Mouse (Mus musculus) kidney, adult 2 months (tissue): ENCODE measurements at regions not wholly inside any gene's neighbourhood (a gene's known extent, or its start where the extent isn't known, plus 50 kb on each side); places are given as distances from the start of the nearest gene placed in this dataset.

Experiments
- CTCF ChIP-seq: fragments of 200-500 bp; conservative IDR thresholded peaks from 2 replicates; pipeline ENCODE4 v1.5.1; 2011; ENCODE audit warnings: low read depth, mild to moderate bottlenecking, control low read depth, low read length, moderate library complexity, mixed read lengths; ENCODE audit not compliant: insufficient read depth, insufficient read length
- POLR2A ChIP-seq: fragments of 200-500 bp; IDR thresholded peaks from one replicate; pipeline ENCODE4 v1.6.1; 2011; ENCODE audit warnings: low read depth, low read length, control low read depth

DNA sequence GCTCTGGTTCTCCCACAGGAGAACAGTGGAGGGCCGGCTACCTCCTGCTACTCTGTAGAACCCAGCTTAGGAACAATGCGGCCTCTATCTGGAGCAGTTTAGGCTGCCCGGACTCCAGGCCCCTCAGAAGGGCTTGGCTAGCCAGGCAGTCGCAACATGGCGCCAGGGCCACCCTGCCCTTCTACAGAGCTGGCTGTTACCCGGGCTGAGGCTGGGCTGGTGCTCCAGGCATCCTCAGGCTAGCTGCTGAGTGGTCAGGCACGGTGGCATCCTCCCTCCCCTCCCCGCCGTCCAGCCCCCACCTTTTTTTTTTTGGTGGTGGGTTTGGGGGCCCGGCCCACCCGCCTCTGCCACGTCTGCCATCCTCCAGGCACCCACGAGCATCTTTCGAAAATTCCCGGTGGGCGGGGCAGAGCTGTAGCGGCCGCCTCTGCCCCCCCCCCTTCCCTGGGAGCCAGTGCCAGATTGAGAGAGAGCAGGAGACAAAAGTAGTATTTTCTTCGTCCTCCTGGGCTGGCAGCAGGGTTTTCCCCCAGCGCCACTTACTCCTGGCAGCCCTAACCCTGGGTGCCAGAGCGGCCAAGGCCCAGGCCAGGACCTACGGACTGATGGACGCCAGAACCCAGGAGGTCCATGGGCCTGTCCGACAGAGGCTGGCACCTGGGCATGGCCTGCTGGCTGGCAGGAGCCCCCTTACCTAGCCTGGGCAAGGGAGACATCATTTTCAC, 55.6 kb upstream of the Ppara start:
- TF ChIP-seq CTCF: no peak
- no peak for TF ChIP-seq POLR2A
